In genomic region chr7:118964777-118965176, GRCm38 (mm10) we compare ENCODE assay signal across 16 mouse cellular contexts.
"Had no signal": no experiment of that assay in that cellular context is flagged by ENCODE, and none has a peak within 500 bp of the region (broad histone marks: within the 10 kb centered on the region; RNA-seq: fewer than 3 reads in every experiment).

No protein-coding gene starts in this region.

- H3K4me1 ChIP-seq: limb, embryonic 12.5 days; limb, embryonic 15.5 days had no signal

- DNase-seq: kidney, adult 18-20 months; kidney, adult 9 months; kidney, postnatal 25 days; left cerebral cortex, postnatal 4 days; liver, postnatal 0 days; lung, embryonic 14.5 days; thymus, adult 18-20 months; thymus, postnatal 36 days had no signal

- H3K36me3 ChIP-seq: limb, embryonic 12.5 days; limb, embryonic 15.5 days had no signal

- H3K4me3 ChIP-seq: limb, embryonic 12.5 days; limb, embryonic 15.5 days; midbrain, embryonic 12.5 days had no signal

- H3K9me3 ChIP-seq: limb, embryonic 12.5 days; limb, embryonic 15.5 days; midbrain, embryonic 12.5 days had no signal

- H3K9ac ChIP-seq: limb, embryonic 12.5 days; limb, embryonic 15.5 days; liver, embryonic 14.5 days; liver, postnatal 0 days; lung, embryonic 14.5 days; midbrain, embryonic 12.5 days had no signal

- H3K27ac ChIP-seq: kidney, postnatal 0 days; limb, embryonic 12.5 days; limb, embryonic 15.5 days; liver, embryonic 14.5 days; macrophage; midbrain, embryonic 12.5 days had no signal

- H3K27me3 ChIP-seq: limb, embryonic 12.5 days; limb, embryonic 15.5 days; midbrain, embryonic 12.5 days had no signal

- H3K4me2 ChIP-seq: limb, embryonic 12.5 days; limb, embryonic 15.5 days; liver, embryonic 11.5 days; lung, embryonic 14.5 days; midbrain, embryonic 12.5 days had no signal

- ATAC-seq: liver, postnatal 0 days; lung, postnatal 0 days had no signal
